Mouse (Mus musculus): Measurements from ENCODE around the gene Tbl3.

DNA sequence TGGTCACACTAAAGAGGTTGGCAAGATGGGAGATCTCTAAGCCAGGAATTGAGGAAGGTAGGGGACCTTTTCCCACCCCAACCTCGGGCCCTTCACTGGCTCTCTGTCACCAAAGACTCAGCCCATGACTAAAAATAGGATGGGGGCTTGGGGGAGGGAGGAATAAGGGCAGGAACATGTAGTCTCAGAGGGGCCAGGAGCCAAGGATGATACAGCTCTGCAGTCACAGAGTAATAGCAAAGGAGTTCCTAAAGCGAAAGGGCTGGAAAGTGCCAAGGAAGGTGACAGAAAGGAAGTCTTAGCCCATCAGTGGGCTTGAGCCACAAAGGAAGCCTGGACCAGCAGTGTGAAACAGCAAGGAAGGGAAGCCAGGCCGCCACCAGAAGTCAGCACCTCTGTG is 55.6 kb downstream of the Tbl3 start:
- TF ChIP-seq CTCF (IDR thresholded peaks at IDR 0.05; ENCODE audit: low read depth): no peak
- no peak for TF ChIP-seq EP300 (IDR thresholded peaks at IDR 0.05; ENCODE audit: low read depth)

Measured in heart, postnatal 0 days (tissue).